Mouse (Mus musculus) spleen, adult 2 months (tissue): ENCODE measurements around the gene Aebp2. TPM values are rescaled to one million over a fixed set of nuclear protein-coding genes. Genes with fewer than 3 reads are reported as not detected.

Source experiments
- DNase-seq, 2 experiments: peaks; one replicate each; pipeline versions ENCODE4 v3.0.0 to v3.0.0-alpha.2; 2012 to 2021; ENCODE audit warnings: low spot score in 2 of 2, low read depth in 1 of 2
- H3K27ac ChIP-seq: fragments of 200-500 bp; 2 replicates; pipeline ENCODE4 v1.5.1; 2012; ENCODE audit warnings: low read length, inconsistent platforms; ENCODE audit not compliant: insufficient read depth
- H3K27me3 ChIP-seq: fragments of 200-500 bp; 2 replicates; pipeline ENCODE4 v1.6.1; 2012; ENCODE audit warnings: mild to moderate bottlenecking, moderate library complexity, low read length, inconsistent platforms; ENCODE audit not compliant: control insufficient read depth, insufficient read depth
- H3K36me3 ChIP-seq: fragments of 200-500 bp; 2 replicates; pipeline ENCODE4 v1.6.1; 2012; ENCODE audit warnings: mild to moderate bottlenecking, low read length, inconsistent platforms; ENCODE audit not compliant: control insufficient read depth, insufficient read depth
- H3K4me1 ChIP-seq: fragments of 200-500 bp; 2 replicates; pipeline ENCODE4 v1.6.1; 2011; ENCODE audit warnings: inconsistent platforms; ENCODE audit not compliant: control insufficient read depth, insufficient read depth, insufficient read length
- H3K4me3 ChIP-seq: fragments of 200-500 bp; 2 replicates; pipeline ENCODE4 v1.5.1; 2011; ENCODE audit warnings: mild to moderate bottlenecking, inconsistent platforms; ENCODE audit not compliant: insufficient read depth, insufficient read length; ENCODE audit errors: extremely low read depth
- CTCF ChIP-seq: fragments of 200-500 bp; IDR thresholded peaks from 2 replicates; pipeline ENCODE4 v1.5.1; 2011; ENCODE audit warnings: mild to moderate bottlenecking, inconsistent platforms; ENCODE audit not compliant: insufficient read depth, insufficient read length, insufficient replicate concordance; ENCODE audit errors: extremely low read depth
- POLR2A ChIP-seq: fragments of 200-500 bp; IDR thresholded peaks from 2 replicates; pipeline ENCODE4 v1.6.1; 2011; ENCODE audit warnings: low read depth, low read length, inconsistent platforms
- WGBS: fragments of 180-500 bp; shearing (Covaris S2); methylation state at CpG from one replicate; pipeline ENCODE4 v1.1.7; 2018; 5-methylcytosine and 5-hydroxymethylcytosine counted together
- polyA plus RNA-seq: library from polyadenylated mRNA; depleted of rRNA; stranded (reverse); fragments of >200 nt; gene quantifications from 2 replicates; pipeline ENCODE4 v1.2.3, GENCODE M21; 2012

Aebp2 gene
- polyA plus RNA-seq, 1 experiment, result 28.5 TPM

DNA sequence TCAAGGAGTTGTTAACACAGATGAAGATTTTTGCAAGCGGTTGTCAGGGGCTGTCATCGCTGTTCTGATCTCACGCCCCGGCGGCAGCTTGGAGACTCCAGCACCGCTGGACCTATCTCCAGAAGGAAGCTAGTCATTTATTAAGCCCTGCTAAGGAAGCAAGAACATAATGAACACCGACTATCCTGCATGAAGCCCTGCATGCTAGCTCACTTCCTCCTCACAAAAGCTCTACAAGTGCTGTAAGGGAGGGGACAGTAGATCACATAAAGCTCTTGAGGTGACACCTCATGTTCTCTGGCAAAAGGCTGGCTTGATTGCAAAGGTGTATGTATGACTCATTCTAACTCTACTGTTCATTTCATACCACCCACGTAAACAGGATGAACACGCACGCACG, 7.8 kb upstream of the Aebp2 start:
- Histone ChIP-seq H3K36me3 (no peaks in the 10 kb centered on the region), H3K27ac (no peak overlapping the region), H3K4me1 (peaks cover 9% of the 10 kb centered on the region; the same call in 1 of the 2 replicates), H3K27me3 (no peaks in the 10 kb centered on the region), H3K4me3 (no peak overlapping the region)
- TF ChIP-seq CTCF (no peak), POLR2A (no peak)
- no peak for DNase-seq
- 58% methylated on average over 11 of the region's 11 CpGs for WGBS

DNA sequence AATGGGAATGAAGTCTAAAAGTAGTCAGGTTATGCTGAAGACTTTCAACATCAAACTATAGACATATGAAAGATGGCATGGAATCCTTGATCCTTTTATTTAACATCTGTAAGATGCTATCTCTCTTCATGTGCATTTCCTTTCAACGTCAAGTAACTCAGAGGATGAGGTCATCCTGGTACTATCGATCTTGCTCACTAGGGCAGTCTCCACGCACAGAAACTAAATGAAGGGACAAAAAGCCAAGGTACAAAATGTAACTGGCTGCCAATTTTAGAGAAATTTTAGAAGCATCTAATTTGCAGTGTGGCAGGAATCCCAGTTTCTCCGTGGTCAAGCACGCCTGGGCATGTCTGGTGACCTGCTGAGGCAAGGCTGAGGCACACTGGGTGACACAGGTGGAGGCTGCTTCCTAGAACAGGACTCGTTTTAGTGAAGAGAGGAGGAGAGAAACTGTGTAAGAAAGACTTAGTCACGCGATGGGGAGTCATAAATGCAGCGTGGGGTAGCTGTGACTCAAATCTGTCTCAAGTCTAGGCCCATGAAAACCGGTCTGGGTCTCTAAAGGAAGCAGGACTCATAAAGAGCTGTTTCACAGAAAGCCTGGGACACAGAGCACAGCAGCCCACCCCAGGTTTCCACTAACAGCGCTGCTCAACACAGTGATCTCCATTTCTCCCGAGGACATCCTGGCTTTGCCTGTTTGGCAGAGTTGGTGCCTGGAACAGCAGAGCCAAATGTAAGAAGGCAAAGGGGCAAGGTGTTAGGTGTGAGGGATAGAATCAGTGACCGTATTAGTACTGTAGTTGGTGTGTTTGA, 1.7 kb upstream of the Aebp2 start:
- no peak overlapping the region for H3K4me3 ChIP-seq
- peaks cover 14% of the 10 kb centered on the region; the same call in 1 of the 2 replicates for H3K4me1 ChIP-seq
- DNase-seq, result no peak
- TF ChIP-seq POLR2A (no peak), CTCF (no peak)
- no peak overlapping the region for H3K27ac ChIP-seq
- WGBS, result 69% methylated on average over 13 of the region's 13 CpGs
- H3K36me3 ChIP-seq, result no peaks in the 10 kb centered on the region
- no peaks in the 10 kb centered on the region for H3K27me3 ChIP-seq

DNA sequence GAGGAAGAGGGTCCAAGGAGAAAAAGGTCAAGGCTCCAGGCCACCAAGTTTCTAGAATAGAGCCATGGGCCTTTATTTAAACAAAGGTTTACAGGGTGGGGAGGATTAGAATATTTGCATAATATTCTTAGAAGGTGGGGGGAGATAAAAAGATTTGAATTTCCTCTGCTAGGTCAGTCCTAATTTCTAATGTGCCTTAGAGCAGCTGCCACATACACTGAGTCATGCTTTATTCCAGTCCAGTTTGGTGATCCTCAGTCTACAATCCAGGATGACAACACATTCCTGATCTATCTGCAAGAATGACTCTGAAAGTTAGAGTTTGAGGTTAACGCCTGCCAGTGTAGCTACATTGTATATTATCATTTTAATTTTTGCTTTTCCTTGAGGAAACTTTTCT, 841 bp upstream of the Aebp2 start:
- WGBS, result 83% methylated on average over 1 of the region's 1 CpGs
- Histone ChIP-seq H3K36me3 (no peaks in the 10 kb centered on the region), H3K4me3 (no peak overlapping the region), H3K4me1 (peaks cover 17% of the 10 kb centered on the region; the same call in 1 of the 2 replicates), H3K27me3 (no peaks in the 10 kb centered on the region), H3K27ac (no peak overlapping the region)
- DNase-seq, result no peak
- TF ChIP-seq POLR2A (no peak), CTCF (no peak)

DNA sequence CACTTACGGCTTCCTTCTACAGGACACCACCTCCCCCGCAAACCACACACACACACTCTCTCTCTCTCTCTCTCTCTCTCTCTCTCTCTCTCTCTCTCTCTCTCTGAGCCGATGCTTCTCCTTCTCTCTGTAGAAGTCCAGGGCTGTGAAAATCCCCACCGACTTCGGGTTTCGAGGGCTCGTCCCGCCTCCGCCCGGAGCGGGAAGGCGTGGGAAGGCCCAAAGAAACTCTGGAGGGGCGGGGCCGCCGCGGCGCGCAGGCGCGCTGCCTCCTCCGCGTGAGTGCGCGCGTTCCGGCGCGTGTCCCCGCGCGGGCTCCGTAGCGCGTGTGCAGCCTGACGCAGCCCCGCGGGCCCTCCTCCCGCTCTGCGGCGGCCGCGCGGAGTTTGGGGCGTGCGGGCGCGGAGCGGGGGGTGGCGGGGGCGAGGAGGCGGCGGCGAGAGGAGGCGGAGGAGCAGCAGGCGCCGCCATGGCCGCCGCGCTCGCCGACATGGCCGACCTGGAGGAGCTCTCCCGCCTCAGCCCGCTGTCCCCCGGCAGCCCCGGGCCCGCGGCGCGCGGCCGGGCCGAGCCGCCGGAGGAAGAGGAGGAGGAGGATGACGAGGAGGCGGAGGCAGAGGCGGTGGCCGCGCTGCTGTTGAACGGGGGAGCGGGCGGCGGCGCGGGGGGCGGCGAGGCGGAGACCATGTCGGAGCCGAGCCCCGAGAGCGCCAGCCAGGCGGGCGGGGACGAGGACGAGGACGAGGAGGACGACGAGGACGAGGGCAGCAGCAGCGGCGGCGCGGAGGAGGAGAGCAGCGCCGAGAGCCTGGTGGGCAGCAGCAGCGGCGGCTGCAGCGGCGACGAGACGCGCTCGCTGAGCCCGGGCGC, 998 bp downstream of the Aebp2 start:
- peaks cover 21% of the 10 kb centered on the region; the same call in 1 of the 2 replicates for H3K4me1 ChIP-seq
- peak; percentile 83 to 90 for DNase-seq
- 1% methylated on average over 85 of the region's 117 CpGs for WGBS

DNA sequence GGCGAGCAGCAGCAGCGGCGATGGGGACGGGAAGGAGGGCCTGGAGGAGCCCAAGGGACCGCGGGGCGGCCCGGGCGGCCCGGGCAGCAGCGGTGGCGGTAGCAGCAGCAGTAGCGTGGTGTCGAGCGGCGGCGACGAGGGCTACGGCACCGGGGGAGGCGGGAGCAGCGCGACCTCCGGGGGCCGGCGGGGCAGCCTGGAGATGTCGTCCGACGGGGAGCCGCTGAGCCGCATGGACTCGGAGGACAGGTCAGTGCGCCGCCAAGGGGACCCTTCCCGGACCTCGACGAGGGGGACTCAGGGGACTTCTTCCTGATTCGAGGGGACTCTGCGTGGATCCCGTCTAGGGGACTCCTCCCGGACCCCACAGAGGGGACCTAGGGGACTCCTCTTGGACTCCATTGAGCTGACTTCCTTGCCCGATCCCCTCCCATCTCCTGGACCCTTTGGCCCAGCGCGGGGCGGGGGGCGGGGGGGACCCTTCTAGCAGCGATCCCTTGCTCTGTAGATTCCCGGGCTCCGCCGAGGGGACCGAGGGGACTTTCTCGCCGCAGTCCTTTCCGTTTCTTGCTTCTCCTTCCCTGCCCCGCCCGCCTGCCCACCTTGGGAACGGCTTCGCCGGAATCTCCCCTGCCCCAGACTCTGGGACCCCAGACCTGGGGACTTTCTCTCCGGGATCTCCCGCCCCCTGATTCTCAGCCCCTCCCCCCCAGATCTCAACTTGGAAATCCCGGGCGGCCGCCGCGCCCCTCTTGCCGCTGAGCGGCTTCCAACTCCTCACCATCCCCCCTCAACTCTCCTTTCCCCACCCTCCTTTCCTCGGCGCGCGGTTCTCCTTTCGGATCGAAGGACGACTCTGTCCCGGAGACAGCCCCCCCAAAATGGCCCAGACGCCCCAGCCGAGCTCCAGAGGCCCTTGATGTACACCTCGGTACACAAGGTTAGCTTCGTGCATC, 1.9 kb downstream of the Aebp2 start:
- TF ChIP-seq POLR2A (no peak), CTCF (no peak)
- WGBS, result 1% methylated on average over 76 of the region's 80 CpGs
- H3K4me1 ChIP-seq, result peaks cover 18% of the 10 kb centered on the region; the same call in 1 of the 2 replicates
- no peaks in the 10 kb centered on the region for H3K36me3 ChIP-seq
- peak in 1 of 2 experiments; percentile 26 for DNase-seq
- no peaks in the 10 kb centered on the region for H3K27me3 ChIP-seq
- H3K27ac ChIP-seq, result peak overlapping the region; percentile 97
- H3K4me3 ChIP-seq, result peak overlapping the region; percentile 99

More for the DNA sequence above, 998 bp downstream of the Aebp2 start:
- TF ChIP-seq POLR2A (no peak; the same call in 1 of the 2 replicates), CTCF (no peak)
- H3K4me3 ChIP-seq, result peak overlapping the region; percentile 99
- no peaks in the 10 kb centered on the region for H3K27me3 ChIP-seq
- H3K36me3 ChIP-seq, result no peaks in the 10 kb centered on the region
- peak overlapping the region; percentile 97 for H3K27ac ChIP-seq
